Mouse (Mus musculus) adrenal gland, adult 18-20 months (tissue): Measurements from ENCODE around the gene Ostm1. TPM values are rescaled to one million over a fixed set of nuclear protein-coding genes. Genes with fewer than 3 reads are reported as not detected.

ENCODE experiments used
- DNase-seq, 2 experiments: peaks; one replicate each; pipeline ENCODE4 v3.0.0; 2021 to 2022; ENCODE audit warnings: low spot score in 2 of 2
- total RNA-seq, 2 experiments: library from RNA; stranded (reverse); gene quantifications; 1 replicate in 1 of 2; 2 replicates in 1 of 2; pipeline ENCODE4 v1.2.3; 2021

The Ostm1 gene
- total RNA-seq, 2 experiments from 2014 or later = 23.4 to 25.8 TPM

GRCm38 (mm10) chr10:42581694-42582565 is 1.7 kb upstream of the Ostm1 start:
- DNase-seq = no peak

GRCm38 (mm10) chr10:42582566-42583110 is 984 bp upstream of the Ostm1 start:
- DNase-seq = no peak

GRCm38 (mm10) chr10:42583902-42584435 is 347 bp downstream of the Ostm1 start:
- no peak for DNase-seq

GRCm38 (mm10) chr10:42584436-42584983 is 888 bp downstream of the Ostm1 start:
- no peak for DNase-seq

GRCm38 (mm10) chr10:42585156-42585555 is 1.5 kb downstream of the Ostm1 start:
- no peak for DNase-seq

GRCm38 (mm10) chr10:42585596-42586305 is 2.1 kb downstream of the Ostm1 start:
- no peak for DNase-seq

GRCm38 (mm10) chr10:42587961-42588750 is 4.5 kb downstream of the Ostm1 start:
- no peak for DNase-seq

- no peak for DNase-seq
Observed at GRCm38 (mm10) chr10:42589505-42589904, 5.9 kb downstream of the Ostm1 start.

- no peak for DNase-seq
Observed at GRCm38 (mm10) chr10:42590261-42591184, 6.9 kb downstream of the Ostm1 start.

- DNase-seq = no peak
Observed at GRCm38 (mm10) chr10:42591185-42591992, 7.8 kb downstream of the Ostm1 start.

- no peak for DNase-seq
Observed at GRCm38 (mm10) chr10:42591993-42592686, 8.5 kb downstream of the Ostm1 start.

- DNase-seq = no peak
Observed at GRCm38 (mm10) chr10:42593201-42593600, 9.6 kb downstream of the Ostm1 start.

- DNase-seq = no peak
Observed at GRCm38 (mm10) chr10:42598615-42599014, 15.0 kb downstream of the Ostm1 start.

GRCm38 (mm10) chr10:42601556-42601955 is 17.9 kb downstream of the Ostm1 start:
- no peak for DNase-seq

GRCm38 (mm10) chr10:42604874-42605273 is 21.3 kb downstream of the Ostm1 start:
- DNase-seq = no peak

GRCm38 (mm10) chr10:42606757-42607156 is 23.1 kb downstream of the Ostm1 start:
- no peak for DNase-seq

- DNase-seq = no peak
Observed at GRCm38 (mm10) chr10:42613075-42613474, 29.5 kb downstream of the Ostm1 start.
